Mouse (Mus musculus) layer of hippocampus, postnatal 25 days (tissue): ENCODE data around the gene Noc2l. TPM values are rescaled to one million over a fixed set of nuclear protein-coding genes. Genes with fewer than 3 reads are reported as not detected.

Experiments
- DNase-seq, 2 experiments: peaks; one replicate each; pipeline ENCODE4 v3.0.0; 2022; ENCODE audit warnings: mixed read lengths in 2 of 2, low spot score in 1 of 2; ENCODE audit errors: extremely low spot score in 1 of 2
- total RNA-seq, 2 experiments: library from RNA; stranded (reverse); gene quantifications; 2 replicates each; pipeline ENCODE4 v1.2.3; 2021

The Noc2l gene
- total RNA-seq, 2 experiments from 2014 or later, result 60.5 to 66.7 TPM

- DNase-seq, result no peak
Observed at GRCm38 (mm10) chr4:156215649-156216048, 20.2 kb upstream of the Noc2l start, which contains the start of gene Perm1. TSS of gene Perm1 (plus strand) at chr4:156215868.

- DNase-seq, result no peak
Observed at GRCm38 (mm10) chr4:156216196-156216595, 19.6 kb upstream of the Noc2l start.

GRCm38 (mm10) chr4:156217022-156217669, 18.7 kb upstream of the Noc2l start:
- DNase-seq, result no peak

- DNase-seq, result no peak
Observed at GRCm38 (mm10) chr4:156217838-156218237, 18.0 kb upstream of the Noc2l start.

- no peak for DNase-seq
Observed at GRCm38 (mm10) chr4:156219936-156220335, 15.9 kb upstream of the Noc2l start.

- no peak for DNase-seq
Observed at GRCm38 (mm10) chr4:156224276-156224675, 11.5 kb upstream of the Noc2l start.

GRCm38 (mm10) chr4:156227752-156228392, 7.9 kb upstream of the Noc2l start:
- no peak for DNase-seq

- no peak for DNase-seq
Observed at GRCm38 (mm10) chr4:156228393-156229024, 7.3 kb upstream of the Noc2l start.

- no peak for DNase-seq
Observed at GRCm38 (mm10) chr4:156234021-156234501, 1.7 kb upstream of the Noc2l start.

GRCm38 (mm10) chr4:156234701-156235213, 1.1 kb upstream of the Noc2l start, which contains the start of gene Plekhn1:
TSS of gene Plekhn1 (minus strand) at chr4:156234857.
- peak; percentile 65 to 69 for DNase-seq

GRCm38 (mm10) chr4:156235360-156235770, 445 bp upstream of the Noc2l start:
- no peak for DNase-seq

GRCm38 (mm10) chr4:156236651-156237447, 1.0 kb downstream of the Noc2l start:
- no peak for DNase-seq

- no peak for DNase-seq
Observed at GRCm38 (mm10) chr4:156249567-156249966, 13.8 kb downstream of the Noc2l start.

GRCm38 (mm10) chr4:156251081-156251480, 15.3 kb downstream of the Noc2l start:
- no peak for DNase-seq

GRCm38 (mm10) chr4:156252140-156252539, 16.3 kb downstream of the Noc2l start:
- no peak for DNase-seq

- DNase-seq, result no peak
Observed at GRCm38 (mm10) chr4:156252619-156253018, 16.8 kb downstream of the Noc2l start.

- DNase-seq, result no peak
Observed at GRCm38 (mm10) chr4:156253043-156253442, 17.2 kb downstream of the Noc2l start.

GRCm38 (mm10) chr4:156254361-156255077, 18.7 kb downstream of the Noc2l start:
- no peak for DNase-seq

GRCm38 (mm10) chr4:156255078-156255839, 19.4 kb downstream of the Noc2l start, which contains the start of gene Samd11:
TSS of gene Samd11 (minus strand) at chr4:156255657.
- no peak for DNase-seq
